In the genomic region with DNA sequence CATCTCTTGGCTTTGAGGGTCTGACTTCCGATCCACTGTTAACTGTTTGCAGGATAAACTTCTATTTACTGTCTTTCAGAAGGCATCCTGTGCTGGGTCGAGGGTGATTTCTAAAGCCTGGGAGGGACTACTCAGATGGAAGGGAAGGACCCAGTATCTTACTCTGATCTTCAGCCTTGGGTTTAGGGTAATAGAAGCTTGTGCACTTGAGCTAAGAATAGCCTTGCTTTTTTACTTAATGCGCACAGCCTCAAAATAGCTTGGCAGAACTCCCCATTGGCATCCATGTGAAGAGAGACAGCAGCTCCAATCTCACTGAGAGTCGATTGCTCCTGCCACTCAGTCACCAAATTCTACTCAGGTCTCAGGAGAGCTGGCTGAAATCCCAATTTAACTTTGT, we compare ENCODE assay signal across 11 mouse cellular contexts. TPM values are rescaled to one million over a fixed set of nuclear protein-coding genes. Genes with fewer than 3 reads are reported as not detected.
A peak's percentile ranks its signal among the peaks of the same experiment; 100 is the strongest.
DNase-seq lines count a peak whose midpoint lies in the region; ATAC-seq lines count a peak whose summit lies in the region.
"Had no signal": no experiment of that assay in that cellular context is flagged by ENCODE, and none has a peak within 500 bp of the region (broad histone marks: within the 10 kb centered on the region; RNA-seq: fewer than 3 reads in every experiment).

No protein-coding gene starts in this region.

- H3K4me3 ChIP-seq in forebrain, embryonic 14.5 days (ENCODE audit: low read depth, low read length) = no peak overlapping the region
- H3K4me3 ChIP-seq in forebrain, embryonic 11.5 days (ENCODE audit: low read depth, low read length) = no peak overlapping the region
- no peak overlapping the region for H3K4me3 ChIP-seq in heart, embryonic 10.5 days
- no peak overlapping the region for H3K4me3 ChIP-seq in kidney, embryonic 15.5 days (replicated peaks)

- H3K4me2 ChIP-seq in forebrain, embryonic 14.5 days (ENCODE audit: low read length) = no peak overlapping the region
- H3K4me2 ChIP-seq in forebrain, embryonic 11.5 days (ENCODE audit: low read depth, low read length, severe bottlenecking) = no peak overlapping the region
- no peak overlapping the region; the same call in 1 of the 2 replicates for H3K4me2 ChIP-seq in kidney, embryonic 15.5 days

- peak; percentile 40; the same call in 1 of the 2 replicates for ATAC-seq in forebrain, embryonic 14.5 days
- ATAC-seq in forebrain, embryonic 11.5 days (replicated peaks; ENCODE audit: low FRiP score) = no peak
- no peak for ATAC-seq in kidney, embryonic 15.5 days (replicated peaks; ENCODE audit: low FRiP score)
- ATAC-seq: CD4-positive, CD25-positive, alpha-beta regulatory T cell, adult 4 months; intestine, postnatal 0 days had no signal

- DNase-seq in forebrain, embryonic 14.5 days (ENCODE audit: low spot score) = peak; percentile 72
- DNase-seq in forebrain, embryonic 11.5 days (ENCODE audit: low spot score) = no peak
- DNase-seq in right cerebral cortex, postnatal 4 days = peak; percentile 8
- no peak for DNase-seq in right cerebral cortex, adult 2 months (ENCODE audit: low spot score in 2 of 2)
- DNase-seq in heart, embryonic 10.5 days (ENCODE audit: low spot score) = no peak
- peak; percentile 16 for DNase-seq in lung, postnatal 36 days
- no peak for DNase-seq in neural tube, embryonic 10.5 days (ENCODE audit: extremely low spot score, low spot score)
- DNase-seq: left cerebral cortex, postnatal 4 days had no signal

- H3K36me3 ChIP-seq in forebrain, embryonic 14.5 days (ENCODE audit: control insufficient read depth, insufficient read depth, low read length) = no peaks in the 10 kb centered on the region
- H3K36me3 ChIP-seq in forebrain, embryonic 11.5 days (ENCODE audit: control insufficient read depth, insufficient read depth, low read length) = no peaks in the 10 kb centered on the region
- H3K36me3 ChIP-seq in heart, embryonic 10.5 days = no peaks in the 10 kb centered on the region
- H3K36me3 ChIP-seq in kidney, embryonic 15.5 days = no peaks in the 10 kb centered on the region

- H3K4me1 ChIP-seq in forebrain, embryonic 14.5 days (ENCODE audit: control insufficient read depth, insufficient read depth, low read length) = no peaks in the 10 kb centered on the region
- no peaks in the 10 kb centered on the region for H3K4me1 ChIP-seq in forebrain, embryonic 11.5 days (replicated peaks; ENCODE audit: control insufficient read depth, insufficient read depth, low read length)
- H3K4me1 ChIP-seq in heart, embryonic 10.5 days = peaks cover 12% of the 10 kb centered on the region
- H3K4me1 ChIP-seq in kidney, embryonic 15.5 days = peaks cover 23% of the 10 kb centered on the region

- H3K9me3 ChIP-seq in forebrain, embryonic 14.5 days (replicated peaks; ENCODE audit: control insufficient read depth, low read length) = no peaks in the 10 kb centered on the region
- no peaks in the 10 kb centered on the region for H3K9me3 ChIP-seq in forebrain, embryonic 11.5 days (ENCODE audit: control insufficient read depth, low read length)
- H3K9me3 ChIP-seq in heart, embryonic 10.5 days = no peaks in the 10 kb centered on the region
- H3K9me3 ChIP-seq in kidney, embryonic 15.5 days (replicated peaks) = no peaks in the 10 kb centered on the region

- 53% methylated on average over 4 of the region's 4 CpGs for WGBS in forebrain, embryonic 14.5 days
- 74% methylated on average over 4 of the region's 4 CpGs for WGBS in forebrain, embryonic 11.5 days
- WGBS in heart, embryonic 10.5 days = 31% methylated on average over 4 of the region's 4 CpGs
- WGBS in kidney, embryonic 15.5 days = 44% methylated on average over 4 of the region's 4 CpGs

- H3K27me3 ChIP-seq in forebrain, embryonic 14.5 days (replicated peaks; ENCODE audit: control insufficient read depth, insufficient read depth, low read length) = no peaks in the 10 kb centered on the region
- H3K27me3 ChIP-seq in forebrain, embryonic 11.5 days (ENCODE audit: control insufficient read depth, insufficient read depth, low read length) = no peaks in the 10 kb centered on the region
- no peaks in the 10 kb centered on the region for H3K27me3 ChIP-seq in heart, embryonic 10.5 days (ENCODE audit: insufficient read depth, poor library complexity, severe bottlenecking)
- H3K27me3 ChIP-seq in kidney, embryonic 15.5 days = no peaks in the 10 kb centered on the region

- no peak overlapping the region for H3K27ac ChIP-seq in forebrain, embryonic 14.5 days (ENCODE audit: low read depth, low read length)
- H3K27ac ChIP-seq in forebrain, embryonic 11.5 days (ENCODE audit: low read depth, low read length) = no peak overlapping the region
- H3K27ac ChIP-seq in heart, embryonic 10.5 days = peak overlapping the region; percentile 65; the same call in 1 of the 2 replicates
- no peak overlapping the region for H3K27ac ChIP-seq in kidney, embryonic 15.5 days

- no peak overlapping the region for H3K9ac ChIP-seq in forebrain, embryonic 14.5 days (ENCODE audit: low read length)
- H3K9ac ChIP-seq in forebrain, embryonic 11.5 days (ENCODE audit: low read length) = no peak overlapping the region
- H3K9ac ChIP-seq in kidney, embryonic 15.5 days = no peak overlapping the region

RNA-seq across cellular contexts. Expression of gene Nck2, which starts 17.9 kb away (rescaled TPM):
- 37.4 and 44.5 TPM in 2 replicates for polyA plus RNA-seq in forebrain, embryonic 14.5 days (2014; fragmentation: Nextera tagmentation; extraction: Ambion mirVana)
- 37.8 and 38.6 TPM in 2 replicates for polyA plus RNA-seq in forebrain, embryonic 11.5 days (2014; fragmentation: Nextera tagmentation; extraction: Ambion mirVana)
- 30.4 and 37.0 TPM in 2 replicates for polyA plus RNA-seq in heart, embryonic 10.5 days (2016; fragmentation: Nextera tagmentation; extraction: Ambion mirVana)
- polyA plus RNA-seq in kidney, embryonic 15.5 days (2015; fragmentation: Nextera tagmentation; extraction: Ambion mirVana) = 46.0 and 48.3 TPM in 2 replicates

Comparison
In these comparisons a context has a peak if more than half of its experiments do, and no peak if none do; other contexts are left out.
1. DNase-seq: peak in forebrain, embryonic 14.5 days (single experiment), right cerebral cortex, postnatal 4 days (single experiment) and lung, postnatal 36 days (single experiment); none in forebrain, embryonic 11.5 days (single experiment), right cerebral cortex, adult 2 months (0 of 2), heart, embryonic 10.5 days (single experiment) and neural tube, embryonic 10.5 days (single experiment).